Mouse (Mus musculus) intestine, embryonic 14.5 days (tissue): Measurements from ENCODE around the gene Hdgfl3. TPM values are rescaled to one million over a fixed set of nuclear protein-coding genes. Genes with fewer than 3 reads are reported as not detected.
"Not testable (repeated sequence)": the region's sequence is repeated elsewhere in the genome, so short reads cannot be mapped to it uniquely, and the experiment has no call there.

Experiments used
- ATAC-seq: fragments of 200-750 bp; cut with Nextera tagmentation; replicated peaks from 2 replicates; pipeline ENCODE4 v1.8.0; 2017; ENCODE audit warnings: low read depth, moderate number of reproducible peaks, moderate TSS enrichment, moderate library complexity; ENCODE audit not compliant: low FRiP score, low TSS enrichment
- DNase-seq: peaks from one replicate; pipeline ENCODE4 v3.0.0-alpha.2; 2018; ENCODE audit warnings: low spot score
- H3K27ac ChIP-seq: fragments of 300-500 bp; sonication (generic); 2 replicates; pipeline ENCODE4 v1.5.1; 2014; ENCODE audit warnings: low read depth, mild to moderate bottlenecking, control low read depth
- H3K27me3 ChIP-seq: fragments of 300-500 bp; sonication (generic); replicated peaks from 2 replicates; pipeline ENCODE4 v1.6.1; 2014; ENCODE audit warnings: low read length, control low read depth; ENCODE audit not compliant: control insufficient read depth, insufficient read depth
- H3K36me3 ChIP-seq: fragments of 300-500 bp; sonication (generic); 2 replicates; pipeline ENCODE4 v1.6.1; 2014; ENCODE audit warnings: low read length, control low read depth; ENCODE audit not compliant: control insufficient read depth, insufficient read depth
- H3K4me1 ChIP-seq: fragments of 300-500 bp; sonication (generic); replicated peaks from 2 replicates; pipeline ENCODE4 v1.6.1; 2014; ENCODE audit warnings: low read length, control low read depth, mixed read lengths; ENCODE audit not compliant: control insufficient read depth, insufficient read depth
- H3K4me2 ChIP-seq: fragments of 300-500 bp; sonication (generic); 2 replicates; pipeline ENCODE4 v1.6.1; 2014; ENCODE audit warnings: low read length
- H3K4me3 ChIP-seq: fragments of 300-500 bp; sonication (generic); 2 replicates; pipeline ENCODE4 v1.5.1; 2014; ENCODE audit warnings: low read depth, low read length, control low read depth, mixed read lengths
- H3K9ac ChIP-seq: fragments of 300-500 bp; sonication (generic); 2 replicates; pipeline ENCODE4 v1.6.1; 2014; ENCODE audit warnings: mild to moderate bottlenecking, low read length
- H3K9me3 ChIP-seq: fragments of 300-500 bp; sonication (generic); 2 replicates; pipeline ENCODE4 v1.6.1; 2016; ENCODE audit warnings: low read length, control low read depth; ENCODE audit not compliant: control insufficient read depth
- WGBS: fragments of 180-500 bp; shearing (Covaris S2); extraction: QIAGEN DNeasy Blood & Tissue Kit; methylation state at CpG from one replicate; pipeline ENCODE4 v1.1.7; 2014; 5-methylcytosine and 5-hydroxymethylcytosine counted together
- polyA plus RNA-seq: library from polyadenylated mRNA; unstranded; fragments of >200 nt; fragmentation: Nextera tagmentation; extraction: Ambion mirVana; gene quantifications from 2 replicates; pipeline ENCODE4 v1.2.1, GENCODE M21; 2014

Gene Hdgfl3
- polyA plus RNA-seq, 1 experiment from 2014 or later = 17.5 TPM

GRCm38 (mm10) chr7:81837771-81838170 is 96.5 kb downstream of the Hdgfl3 start:
- not testable (repeated sequence) for ATAC-seq, H3K36me3 ChIP-seq

GRCm38 (mm10) chr7:81835430-81835829 is 98.8 kb downstream of the Hdgfl3 start:
- Histone ChIP-seq H3K4me1 (no peaks in the 10 kb centered on the region), H3K4me3 (no peak overlapping the region), H3K36me3 (no peaks in the 10 kb centered on the region), H3K4me2 (no peak overlapping the region), H3K9me3 (no peaks in the 10 kb centered on the region; the same call in 1 of the 2 replicates), H3K27me3 (no peaks in the 10 kb centered on the region), H3K9ac (no peak overlapping the region), H3K27ac (no peak overlapping the region)
- 85% methylated on average over 5 of the region's 5 CpGs for WGBS
- DNase-seq (no peak), ATAC-seq (no peak)

More at GRCm38 (mm10) chr7:81837771-81838170, 96.5 kb downstream of the Hdgfl3 start:
- 83% methylated on average over 5 of the region's 5 CpGs for WGBS
- H3K27ac ChIP-seq, H3K9me3 ChIP-seq, H3K4me1 ChIP-seq, H3K27me3 ChIP-seq, H3K4me3 ChIP-seq, H3K9ac ChIP-seq, H3K4me2 ChIP-seq, DNase-seq: not testable (repeated sequence)

GRCm38 (mm10) chr7:81834847-81835246 is 99.4 kb downstream of the Hdgfl3 start:
- Histone ChIP-seq H3K9ac (no peak overlapping the region), H3K36me3 (no peaks in the 10 kb centered on the region), H3K27me3 (no peaks in the 10 kb centered on the region), H3K4me3 (no peak overlapping the region), H3K9me3 (no peaks in the 10 kb centered on the region; the same call in 1 of the 2 replicates), H3K4me2 (no peak overlapping the region), H3K27ac (no peak overlapping the region), H3K4me1 (peaks cover under 1% of the 10 kb centered on the region; the same call in 1 of the 2 replicates)
- no peak for ATAC-seq
- DNase-seq = peak; percentile 31

Other genes starting within 250 kb of the Hdgfl3 start
- gene Homer2, start 226.9 kb downstream of the Hdgfl3 start, polyA plus RNA-seq = 21.7 and 33.8 TPM in 2 replicates
- gene Ramac, start 171.5 kb downstream of the Hdgfl3 start, polyA plus RNA-seq = 125 and 136 TPM in 2 replicates
- gene 3110040N11Rik, start 145.0 kb downstream of the Hdgfl3 start, polyA plus RNA-seq = 48.1 and 50.4 TPM in 2 replicates
- 76.5 and 78.3 TPM in 2 replicates for gene Btbd1, start 105.0 kb downstream of the Hdgfl3 start, polyA plus RNA-seq
- gene Gm10160, start 78.7 kb downstream of the Hdgfl3 start, polyA plus RNA-seq = not detected in 2 replicates
- 19.8 and 20.1 TPM in 2 replicates for gene Tm6sf1, start 75.5 kb downstream of the Hdgfl3 start, polyA plus RNA-seq
- gene Bnc1, start 57.8 kb upstream of the Hdgfl3 start, polyA plus RNA-seq = 6.2 and 7.2 TPM in 2 replicates
- 17.4 and 24.4 TPM in 2 replicates for gene Sh3gl3, start 239.4 kb upstream of the Hdgfl3 start, polyA plus RNA-seq